Mouse (Mus musculus) heart, embryonic 12.5 days (tissue): ENCODE measurements at regions not wholly inside any gene's neighbourhood (a gene's known extent, or its start where the extent isn't known, plus 50 kb on each side); places are given as distances from the start of the nearest gene placed in this dataset.
A peak's percentile ranks its signal among the peaks of the same experiment; 100 is the strongest.

Experiments used
- ATAC-seq: fragments of 200-750 bp; cut with Nextera tagmentation; 2 replicates; pipeline ENCODE4 v1.8.0; 2017; ENCODE audit warnings: moderate TSS enrichment, moderate library complexity; ENCODE audit not compliant: insufficient number of reproducible peaks, low FRiP score
- H3K27ac ChIP-seq: fragments of 300-500 bp; sonication (generic); 2 replicates; pipeline ENCODE4 v1.5.1; 2016; ENCODE audit warnings: mild to moderate bottlenecking, moderate library complexity; ENCODE audit not compliant: poor library complexity, severe bottlenecking
- H3K27me3 ChIP-seq: fragments of 300-500 bp; sonication (generic); replicated peaks from 2 replicates; pipeline ENCODE4 v1.6.1; 2016; ENCODE audit warnings: mild to moderate bottlenecking, moderate library complexity
- H3K36me3 ChIP-seq: fragments of 300-500 bp; sonication (generic); 2 replicates; pipeline ENCODE4 v1.6.1; 2016; ENCODE audit warnings: mild to moderate bottlenecking, moderate library complexity
- H3K4me1 ChIP-seq: fragments of 300-500 bp; sonication (generic); replicated peaks from 2 replicates; pipeline ENCODE4 v1.6.1; 2016; ENCODE audit warnings: mild to moderate bottlenecking
- H3K4me2 ChIP-seq: fragments of 300-500 bp; sonication (generic); 2 replicates; pipeline ENCODE4 v1.6.1; 2016; ENCODE audit warnings: mild to moderate bottlenecking, moderate library complexity
- H3K4me3 ChIP-seq: fragments of 300-500 bp; sonication (generic); 2 replicates; pipeline ENCODE4 v1.5.1; 2016; ENCODE audit warnings: mild to moderate bottlenecking
- H3K9ac ChIP-seq: fragments of 300-500 bp; sonication (generic); 2 replicates; pipeline ENCODE4 v1.6.1; 2016; ENCODE audit warnings: mild to moderate bottlenecking, moderate library complexity
- H3K9me3 ChIP-seq: fragments of 300-500 bp; sonication (generic); replicated peaks from 2 replicates; pipeline ENCODE4 v1.6.1; 2016; ENCODE audit warnings: mild to moderate bottlenecking, moderate library complexity
- WGBS: fragments of 180-500 bp; shearing (Covaris S2); methylation state at CpG from one replicate; pipeline ENCODE4 v1.1.7; 2016; 5-methylcytosine and 5-hydroxymethylcytosine counted together

GRCm38 (mm10) chr12:109922111-109922510 lies 322.0 kb upstream of the Rtl1 start:
- Histone ChIP-seq H3K9ac (no peak overlapping the region), H3K4me1 (no peaks in the 10 kb centered on the region), H3K4me2 (no peak overlapping the region), H3K36me3 (no peaks in the 10 kb centered on the region), H3K27me3 (no peaks in the 10 kb centered on the region), H3K27ac (no peak overlapping the region), H3K9me3 (no peaks in the 10 kb centered on the region), H3K4me3 (no peak overlapping the region)
- ATAC-seq = no peak
- WGBS = 76% methylated on average over 10 of the region's 10 CpGs

DNA sequence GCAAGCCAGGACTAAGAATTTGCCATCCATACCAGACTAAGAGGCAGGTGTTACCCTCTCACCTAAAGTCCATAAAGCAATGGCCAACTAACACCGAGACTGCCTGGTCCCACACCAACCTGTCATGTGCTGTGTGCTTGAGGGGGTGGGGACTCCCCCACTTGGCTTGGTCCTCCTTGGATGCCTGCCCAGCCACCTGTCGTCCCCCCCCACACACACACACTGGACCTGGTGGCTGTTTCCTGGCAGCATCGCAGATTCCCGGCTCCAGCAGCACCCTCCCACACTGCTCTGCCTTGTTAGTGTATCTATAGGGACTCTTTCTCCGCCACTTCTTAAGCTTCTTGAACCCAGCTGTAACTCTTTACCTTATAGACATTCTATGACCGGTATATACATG lies 325.7 kb upstream of the Rtl1 start:
- no peak overlapping the region for H3K4me3 ChIP-seq
- H3K27me3 ChIP-seq = no peaks in the 10 kb centered on the region
- no peak overlapping the region for H3K4me2 ChIP-seq
- no peaks in the 10 kb centered on the region for H3K36me3 ChIP-seq
- no peak for ATAC-seq
- no peak overlapping the region for H3K9ac ChIP-seq
- peaks cover 4% of the 10 kb centered on the region; the same call in 1 of the 2 replicates for H3K9me3 ChIP-seq
- H3K27ac ChIP-seq = no peak overlapping the region
- 75% methylated on average over 6 of the region's 6 CpGs for WGBS
- H3K4me1 ChIP-seq = no peaks in the 10 kb centered on the region

- H3K4me3 ChIP-seq = no peak overlapping the region
- no peaks in the 10 kb centered on the region for H3K4me1 ChIP-seq
- H3K4me2 ChIP-seq = no peak overlapping the region
- no peak overlapping the region for H3K9ac ChIP-seq
- H3K36me3 ChIP-seq = no peaks in the 10 kb centered on the region
- WGBS = 49% methylated on average over 12 of the region's 12 CpGs
- no peak overlapping the region for H3K27ac ChIP-seq
- no peaks in the 10 kb centered on the region for H3K27me3 ChIP-seq
- no peak for ATAC-seq
- H3K9me3 ChIP-seq = peaks cover 4% of the 10 kb centered on the region; the same call in 1 of the 2 replicates
Observed at GRCm38 (mm10) chr12:109926643-109927042, 326.5 kb upstream of the Rtl1 start.

GRCm38 (mm10) chr12:109946179-109946578 lies 332.7 kb upstream of the Dio3 start:
- no peak overlapping the region for H3K4me3 ChIP-seq
- no peak overlapping the region for H3K27ac ChIP-seq
- peaks cover 12% of the 10 kb centered on the region for H3K4me1 ChIP-seq
- no peak overlapping the region for H3K4me2 ChIP-seq
- no peak for ATAC-seq
- no peak overlapping the region for H3K9ac ChIP-seq
- no peaks in the 10 kb centered on the region for H3K36me3 ChIP-seq
- 78% methylated on average over 3 of the region's 3 CpGs for WGBS
- H3K27me3 ChIP-seq = peaks cover 23% of the 10 kb centered on the region
- peaks cover 5% of the 10 kb centered on the region for H3K9me3 ChIP-seq

DNA sequence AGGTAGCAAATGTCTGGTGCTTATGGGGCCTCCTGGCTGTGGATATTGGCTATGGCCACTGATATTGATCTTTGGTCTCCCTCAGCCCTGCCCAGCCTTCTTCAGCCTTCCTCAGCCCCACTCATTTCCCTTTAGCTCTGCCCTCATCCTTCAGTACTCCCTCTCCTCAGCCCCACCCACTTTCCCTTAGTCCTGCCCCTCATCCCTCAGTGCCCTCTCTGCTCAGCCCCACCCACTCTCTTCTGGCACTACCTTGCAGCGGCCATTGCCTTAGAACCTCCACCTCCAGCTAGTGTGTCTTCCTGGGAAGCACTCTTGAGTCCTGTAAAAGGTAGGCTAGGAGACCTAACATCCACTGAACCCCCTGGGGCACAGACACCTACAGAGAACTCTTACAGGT lies 331.9 kb upstream of the Dio3 start:
- Histone ChIP-seq H3K9me3 (peaks cover 5% of the 10 kb centered on the region), H3K9ac (no peak overlapping the region), H3K4me1 (peaks cover 20% of the 10 kb centered on the region), H3K4me3 (no peak overlapping the region), H3K27me3 (peaks cover 23% of the 10 kb centered on the region), H3K4me2 (no peak overlapping the region), H3K27ac (no peak overlapping the region), H3K36me3 (no peaks in the 10 kb centered on the region)
- 43% methylated on average over 1 of the region's 1 CpGs for WGBS
- ATAC-seq = no peak

DNA sequence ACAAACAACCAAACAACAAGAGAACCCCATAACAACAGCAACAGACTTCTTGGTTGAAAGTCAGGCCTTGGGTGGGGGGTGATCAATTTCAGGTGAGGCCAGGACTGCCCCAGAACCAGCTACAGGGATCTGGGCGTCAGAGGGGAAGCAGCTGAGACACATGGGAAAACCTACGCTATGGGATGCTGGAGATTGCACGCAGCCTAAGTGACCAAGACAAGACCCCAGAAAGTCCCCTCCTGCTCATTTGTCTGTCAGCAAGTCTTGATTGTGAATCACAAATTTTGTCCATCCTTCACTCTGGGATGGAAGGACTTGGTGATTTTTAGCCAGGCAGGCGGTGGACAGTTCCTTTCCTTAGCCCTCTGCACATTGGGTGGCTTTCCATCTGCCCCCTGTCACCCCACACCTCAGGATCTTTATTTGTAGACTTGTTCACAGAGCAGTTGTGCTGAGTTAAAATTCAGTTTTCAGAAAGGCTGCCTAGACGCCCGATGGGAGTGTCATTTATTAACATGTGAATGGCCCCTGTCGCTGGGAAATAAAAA lies 330.9 kb upstream of the Dio3 start:
- H3K36me3 ChIP-seq = no peaks in the 10 kb centered on the region
- ATAC-seq = no peak
- no peak overlapping the region for H3K4me3 ChIP-seq
- H3K9me3 ChIP-seq = peaks cover 5% of the 10 kb centered on the region
- peaks cover 24% of the 10 kb centered on the region for H3K4me1 ChIP-seq
- H3K27ac ChIP-seq = no peak overlapping the region
- 45% methylated on average over 7 of the region's 7 CpGs for WGBS
- no peak overlapping the region for H3K4me2 ChIP-seq
- no peak overlapping the region for H3K9ac ChIP-seq
- peaks cover 23% of the 10 kb centered on the region for H3K27me3 ChIP-seq

GRCm38 (mm10) chr12:109948434-109948984 lies 330.4 kb upstream of the Dio3 start:
- H3K9ac ChIP-seq = no peak overlapping the region
- peaks cover 24% of the 10 kb centered on the region for H3K4me1 ChIP-seq
- peaks cover 2% of the 10 kb centered on the region for H3K9me3 ChIP-seq
- H3K4me2 ChIP-seq = no peak overlapping the region
- no peak for ATAC-seq
- no peak overlapping the region for H3K27ac ChIP-seq
- peaks cover 23% of the 10 kb centered on the region for H3K27me3 ChIP-seq
- no peaks in the 10 kb centered on the region for H3K36me3 ChIP-seq
- no peak overlapping the region for H3K4me3 ChIP-seq
- WGBS = 40% methylated on average over 16 of the region's 16 CpGs

DNA sequence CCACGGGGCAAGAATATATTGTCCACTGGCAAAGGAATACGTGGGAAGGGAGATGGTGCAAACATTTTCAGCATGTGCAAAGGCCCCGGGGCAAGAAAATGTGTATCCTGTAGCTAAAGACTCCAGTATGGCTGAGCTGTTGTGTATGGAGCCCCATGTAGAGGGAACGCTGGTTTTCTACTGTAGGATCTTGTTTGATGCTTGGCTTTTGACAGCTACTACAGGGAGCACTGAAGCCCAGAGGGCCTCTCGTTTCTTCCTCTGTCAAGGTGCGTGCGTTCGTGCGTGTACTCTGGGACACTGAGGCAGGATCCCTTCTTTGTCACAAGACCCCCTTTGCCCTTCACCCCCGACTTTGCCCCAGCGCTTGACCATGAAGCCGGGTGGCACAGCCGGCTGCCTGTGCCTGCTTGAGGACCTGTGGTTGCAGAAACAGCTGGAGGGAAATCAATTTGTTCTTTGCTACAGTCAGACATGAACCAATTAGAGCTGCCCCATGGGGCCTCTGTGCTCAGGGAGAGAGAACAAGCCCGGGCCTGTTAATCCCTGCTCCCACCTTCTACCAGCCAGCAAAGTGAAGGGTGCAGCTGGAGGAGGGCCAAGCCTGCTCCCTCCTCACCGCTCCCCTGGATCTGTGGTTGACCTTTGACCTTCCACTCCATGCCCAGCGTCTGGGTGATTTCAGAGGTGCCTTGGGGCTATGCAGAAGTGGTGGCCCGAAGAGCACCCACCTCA lies 329.5 kb upstream of the Dio3 start:
- Histone ChIP-seq H3K9me3 (no peaks in the 10 kb centered on the region), H3K4me3 (no peak overlapping the region), H3K27ac (no peak overlapping the region), H3K4me1 (peaks cover 24% of the 10 kb centered on the region), H3K27me3 (peaks cover 23% of the 10 kb centered on the region), H3K9ac (no peak overlapping the region), H3K4me2 (no peak overlapping the region), H3K36me3 (no peaks in the 10 kb centered on the region)
- ATAC-seq = no peak
- 76% methylated on average over 17 of the region's 17 CpGs for WGBS

- no peak for ATAC-seq
- peaks cover 23% of the 10 kb centered on the region for H3K27me3 ChIP-seq
- no peak overlapping the region for H3K4me2 ChIP-seq
- 39% methylated on average over 6 of the region's 6 CpGs for WGBS
- H3K27ac ChIP-seq = no peak overlapping the region
- H3K9ac ChIP-seq = no peak overlapping the region
- peaks cover 24% of the 10 kb centered on the region for H3K4me1 ChIP-seq
- no peaks in the 10 kb centered on the region for H3K36me3 ChIP-seq
- no peak overlapping the region for H3K4me3 ChIP-seq
- H3K9me3 ChIP-seq = no peaks in the 10 kb centered on the region
Observed at GRCm38 (mm10) chr12:109950632-109951031, 328.2 kb upstream of the Dio3 start.

DNA sequence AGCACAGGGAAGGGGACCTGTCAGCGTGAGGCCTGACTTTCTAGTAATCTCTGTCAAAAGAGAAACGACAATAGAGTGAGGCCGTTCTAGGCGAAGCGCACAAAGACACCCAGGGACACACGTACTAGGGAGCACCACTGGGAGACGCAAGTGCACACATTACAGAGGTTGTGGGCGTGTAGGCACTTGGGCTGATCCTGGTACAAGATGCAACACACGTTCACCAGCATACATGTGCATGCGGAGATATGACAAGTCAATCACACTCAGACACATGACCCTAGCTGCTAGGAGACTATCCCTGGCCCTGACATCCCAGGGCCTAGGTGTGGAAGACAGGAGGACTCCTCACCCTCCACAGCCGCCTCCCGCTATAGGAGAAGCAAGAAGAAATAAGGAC lies 327.4 kb upstream of the Dio3 start:
- ATAC-seq = no peak
- Histone ChIP-seq H3K36me3 (no peaks in the 10 kb centered on the region), H3K9me3 (no peaks in the 10 kb centered on the region), H3K4me2 (no peak overlapping the region), H3K4me1 (peaks cover 24% of the 10 kb centered on the region), H3K27me3 (peaks cover 23% of the 10 kb centered on the region), H3K27ac (no peak overlapping the region; the same call in 1 of the 2 replicates), H3K4me3 (no peak overlapping the region), H3K9ac (no peak overlapping the region)
- WGBS = 85% methylated on average over 12 of the region's 12 CpGs

GRCm38 (mm10) chr12:109951884-109952456 lies 326.9 kb upstream of the Dio3 start:
- no peak overlapping the region for H3K4me3 ChIP-seq
- H3K4me2 ChIP-seq = no peak overlapping the region
- peak overlapping the region; percentile 10; the same call in 1 of the 2 replicates for H3K27ac ChIP-seq
- no peak overlapping the region for H3K9ac ChIP-seq
- H3K27me3 ChIP-seq = peaks cover 20% of the 10 kb centered on the region
- ATAC-seq = peak; percentile 41; the same call in 1 of the 2 replicates
- peaks cover 24% of the 10 kb centered on the region for H3K4me1 ChIP-seq
- no peaks in the 10 kb centered on the region for H3K36me3 ChIP-seq
- H3K9me3 ChIP-seq = no peaks in the 10 kb centered on the region
- WGBS = 38% methylated on average over 10 of the region's 10 CpGs
